Mouse (Mus musculus) hindbrain, embryonic 13.5 days (tissue): ENCODE data around the gene Tpst2. TPM values are rescaled to one million over a fixed set of nuclear protein-coding genes. Genes with fewer than 3 reads are reported as not detected.

Experiments used
- ATAC-seq: fragments of 200-750 bp; cut with Nextera tagmentation; 2 replicates; pipeline ENCODE4 v1.8.0; 2017; ENCODE audit warnings: moderate TSS enrichment; ENCODE audit not compliant: low FRiP score
- H3K27ac ChIP-seq: fragments of 300-500 bp; sonication (generic); 2 replicates; pipeline ENCODE4 v1.5.1; 2015; ENCODE audit warnings: inconsistent platforms, mild to moderate bottlenecking, moderate library complexity
- H3K27me3 ChIP-seq: fragments of 300-500 bp; sonication (generic); 2 replicates; pipeline ENCODE4 v1.6.1; 2015; ENCODE audit warnings: mild to moderate bottlenecking, inconsistent platforms
- H3K36me3 ChIP-seq: fragments of 300-500 bp; sonication (generic); 2 replicates; pipeline ENCODE4 v1.6.1; 2015; ENCODE audit warnings: mild to moderate bottlenecking, inconsistent platforms
- H3K4me1 ChIP-seq: fragments of 300-500 bp; sonication (generic); replicated peaks from 2 replicates; pipeline ENCODE4 v1.6.1; 2015; ENCODE audit warnings: inconsistent platforms
- H3K4me2 ChIP-seq: fragments of 300-500 bp; sonication (generic); 2 replicates; pipeline ENCODE4 v1.6.1; 2015; ENCODE audit warnings: inconsistent platforms, mild to moderate bottlenecking, moderate library complexity
- H3K4me3 ChIP-seq: fragments of 300-500 bp; sonication (generic); 2 replicates; pipeline ENCODE4 v1.5.1; 2015; ENCODE audit warnings: mild to moderate bottlenecking, inconsistent platforms
- H3K9ac ChIP-seq: fragments of 300-500 bp; sonication (generic); 2 replicates; pipeline ENCODE4 v1.6.1; 2015; ENCODE audit warnings: mild to moderate bottlenecking, inconsistent platforms
- H3K9me3 ChIP-seq: fragments of 300-500 bp; sonication (generic); 2 replicates; pipeline ENCODE4 v1.6.1; 2016; ENCODE audit warnings: inconsistent platforms
- WGBS: fragments of 180-500 bp; shearing (Covaris S2); methylation state at CpG from one replicate; pipeline ENCODE4 v1.1.7; 2015; 5-methylcytosine and 5-hydroxymethylcytosine counted together
- polyA plus RNA-seq: library from polyadenylated mRNA; unstranded; fragments of >200 nt; fragmentation: Nextera tagmentation; extraction: Ambion mirVana; gene quantifications from 2 replicates; pipeline ENCODE4 v1.2.1, GENCODE M21; 2015

Tpst2 gene
- polyA plus RNA-seq, 1 experiment from 2014 or later = 26.9 TPM

DNA sequence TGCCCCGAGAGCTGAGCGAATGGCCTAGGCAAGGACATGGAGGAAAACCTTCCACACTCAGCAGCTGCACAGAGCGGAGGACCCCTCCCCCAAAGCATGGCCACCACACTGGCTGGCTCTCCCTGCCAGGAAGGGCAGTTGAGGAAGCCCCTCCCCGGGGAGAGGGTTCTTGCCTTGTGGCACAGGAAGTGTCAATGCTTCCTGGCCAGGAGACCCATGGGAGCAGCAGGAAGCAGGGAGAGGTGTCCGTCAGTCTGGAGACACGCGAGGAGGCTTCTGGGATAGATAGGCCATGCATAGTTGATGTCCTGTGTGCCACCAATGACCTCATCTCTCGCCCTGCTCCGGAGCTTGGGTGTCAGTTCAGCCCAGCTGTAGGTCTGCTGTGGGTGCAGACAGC is 79.8 kb downstream of the Tpst2 start:
- no peaks in the 10 kb centered on the region for H3K27me3 ChIP-seq
- H3K9ac ChIP-seq = no peak overlapping the region
- peaks cover 76% of the 10 kb centered on the region for H3K36me3 ChIP-seq
- no peak overlapping the region; the same call in 1 of the 2 replicates for H3K27ac ChIP-seq
- H3K9me3 ChIP-seq = no peaks in the 10 kb centered on the region
- no peak for ATAC-seq
- no peak overlapping the region for H3K4me2 ChIP-seq
- 94% methylated on average over 9 of the region's 9 CpGs for WGBS
- H3K4me1 ChIP-seq = no peaks in the 10 kb centered on the region
- H3K4me3 ChIP-seq = no peak overlapping the region

GRCm38 (mm10) chr5:112359520-112359919 is 83.0 kb downstream of the Tpst2 start:
- WGBS = 96% methylated on average over 4 of the region's 4 CpGs
- no peaks in the 10 kb centered on the region for H3K4me1 ChIP-seq
- ATAC-seq = no peak
- H3K4me2 ChIP-seq = no peak overlapping the region
- no peak overlapping the region for H3K27ac ChIP-seq
- no peak overlapping the region for H3K4me3 ChIP-seq
- H3K36me3 ChIP-seq = peaks cover 74% of the 10 kb centered on the region
- H3K9me3 ChIP-seq = no peaks in the 10 kb centered on the region
- no peaks in the 10 kb centered on the region for H3K27me3 ChIP-seq
- no peak overlapping the region for H3K9ac ChIP-seq

GRCm38 (mm10) chr5:112360077-112360476 is 83.6 kb downstream of the Tpst2 start:
- no peak for ATAC-seq

GRCm38 (mm10) chr5:112364184-112364797 is 87.8 kb downstream of the Tpst2 start:
- WGBS = 81% methylated on average over 10 of the region's 10 CpGs
- H3K9ac ChIP-seq = no peak overlapping the region
- no peaks in the 10 kb centered on the region for H3K27me3 ChIP-seq
- no peak overlapping the region for H3K4me2 ChIP-seq
- no peak for ATAC-seq
- H3K36me3 ChIP-seq = peaks cover 69% of the 10 kb centered on the region
- no peak overlapping the region for H3K27ac ChIP-seq
- H3K4me3 ChIP-seq = no peak overlapping the region
- H3K9me3 ChIP-seq = no peaks in the 10 kb centered on the region
- H3K4me1 ChIP-seq = peaks cover 8% of the 10 kb centered on the region

More at GRCm38 (mm10) chr5:112360077-112360476, 83.6 kb downstream of the Tpst2 start:
- Histone ChIP-seq H3K27me3 (no peaks in the 10 kb centered on the region), H3K9me3 (no peaks in the 10 kb centered on the region), H3K9ac (no peak overlapping the region), H3K4me1 (no peaks in the 10 kb centered on the region), H3K4me2 (no peak overlapping the region), H3K4me3 (no peak overlapping the region), H3K36me3 (peaks cover 74% of the 10 kb centered on the region), H3K27ac (no peak overlapping the region)
- WGBS = 94% methylated on average over 3 of the region's 3 CpGs

Other genes with a start within 250 kb of the Tpst2 start
- gene Cryba4, start 24.2 kb upstream of the Tpst2 start, polyA plus RNA-seq = 1.9 and 3.3 TPM in 2 replicates
- 5.2 and 5.5 TPM in 2 replicates for gene Crybb1, start 20.9 kb upstream of the Tpst2 start, polyA plus RNA-seq
- 32.2 and 33.7 TPM in 2 replicates for gene Tfip11, start 49.7 kb downstream of the Tpst2 start, polyA plus RNA-seq
- gene Srrd, start 66.3 kb downstream of the Tpst2 start, polyA plus RNA-seq = 53.6 and 60.2 TPM in 2 replicates
- gene Hps4, start 66.4 kb downstream of the Tpst2 start, polyA plus RNA-seq = 40.3 and 43.2 TPM in 2 replicates
- gene Gm6583, start 79.3 kb downstream of the Tpst2 start, polyA plus RNA-seq = 0.17 and 0.34 TPM in 2 replicates
- gene Asphd2, start 118.2 kb downstream of the Tpst2 start, polyA plus RNA-seq = 35.5 and 37.7 TPM in 2 replicates
- gene Gm6588, start 172.7 kb downstream of the Tpst2 start, polyA plus RNA-seq = 0.78 and 1.2 TPM in 2 replicates